Mouse (Mus musculus) heart, postnatal 0 days (tissue): ENCODE measurements at regions not wholly inside any gene's neighbourhood (a gene's known extent, or its start where the extent isn't known, plus 50 kb on each side); places are given as distances from the start of the nearest gene placed in this dataset.
A peak's percentile ranks its signal among the peaks of the same experiment; 100 is the strongest.

Source experiments
- ATAC-seq: fragments of 200-750 bp; cut with Nextera tagmentation; 2 replicates; pipeline ENCODE4 v1.8.0; 2017; ENCODE audit warnings: low read depth, moderate number of reproducible peaks, moderate library complexity; ENCODE audit not compliant: insufficient read depth
- DNase-seq: peaks from one replicate; pipeline ENCODE4 v3.0.0-alpha.2; 2016; ENCODE audit warnings: low spot score
- H3K27ac ChIP-seq: fragments of 300-500 bp; sonication (generic); 2 replicates; pipeline ENCODE4 v1.5.1; 2014; ENCODE audit warnings: low read depth, mild to moderate bottlenecking
- H3K27me3 ChIP-seq: fragments of 300-500 bp; sonication (generic); 2 replicates; pipeline ENCODE4 v1.6.1; 2014; ENCODE audit warnings: low read length, mixed read lengths; ENCODE audit not compliant: control insufficient read depth, insufficient read depth
- H3K36me3 ChIP-seq: fragments of 300-500 bp; sonication (generic); replicated peaks from 2 replicates; pipeline ENCODE4 v1.6.1; 2014; ENCODE audit warnings: low read length, mixed read lengths; ENCODE audit not compliant: control insufficient read depth, insufficient read depth
- H3K4me1 ChIP-seq: fragments of 300-500 bp; sonication (generic); 2 replicates; pipeline ENCODE4 v1.6.1; 2014; ENCODE audit warnings: antibody characterized with exemption; ENCODE audit not compliant: control insufficient read depth, insufficient read depth
- H3K4me2 ChIP-seq: fragments of 300-500 bp; sonication (generic); 2 replicates; pipeline ENCODE4 v1.6.1; 2014; ENCODE audit warnings: low read depth, mild to moderate bottlenecking, low read length, moderate library complexity
- H3K4me3 ChIP-seq: fragments of 300-500 bp; sonication (generic); 2 replicates; pipeline ENCODE4 v1.5.1; 2014; ENCODE audit warnings: low read depth, low read length
- H3K9ac ChIP-seq: fragments of 300-500 bp; sonication (generic); replicated peaks from 2 replicates; pipeline ENCODE4 v1.6.1; 2014; ENCODE audit warnings: low read depth, low read length, mixed read lengths
- H3K9me3 ChIP-seq: fragments of 300-500 bp; sonication (generic); replicated peaks from 2 replicates; pipeline ENCODE4 v1.6.1; 2016; ENCODE audit warnings: low read length; ENCODE audit not compliant: control insufficient read depth
- CTCF ChIP-seq: IDR thresholded peaks from 2 replicates; pipeline ENCODE4 v1.5.1; 2016; ENCODE audit warnings: antibody characterized with exemption, control low read depth, low read depth
- EP300 ChIP-seq: IDR thresholded peaks from 2 replicates; pipeline ENCODE4 v1.6.1; 2016; ENCODE audit warnings: antibody characterized with exemption, low read depth
- WGBS: fragments of 180-500 bp; shearing (Covaris S2); extraction: QIAGEN DNeasy Blood & Tissue Kit; methylation state at CpG from one replicate; pipeline ENCODE4 v1.1.7; 2014; 5-methylcytosine and 5-hydroxymethylcytosine counted together

DNA sequence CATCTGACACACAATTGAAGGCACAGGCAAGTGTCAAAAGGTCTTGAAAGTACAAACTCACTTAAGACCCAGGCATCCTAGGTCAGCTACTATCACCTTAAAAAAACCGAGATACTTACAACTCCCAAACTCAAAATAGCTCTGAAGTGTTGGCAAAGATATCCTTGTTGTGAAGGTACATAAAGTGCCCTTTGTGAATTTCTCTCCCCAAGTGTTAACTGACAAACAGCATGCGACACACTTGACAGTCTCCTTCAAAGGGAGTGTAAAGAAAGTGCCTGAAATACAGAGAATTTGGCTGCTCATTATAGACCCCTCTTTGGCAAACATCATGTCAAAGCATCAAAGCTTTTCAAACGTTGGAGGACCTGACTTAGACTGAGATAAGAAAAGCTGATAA is 2634.2 kb downstream of the 9330182O14Rik start:
- WGBS = 8% methylated on average over 3 of the region's 3 CpGs
- DNase-seq = peak; percentile 82

DNA sequence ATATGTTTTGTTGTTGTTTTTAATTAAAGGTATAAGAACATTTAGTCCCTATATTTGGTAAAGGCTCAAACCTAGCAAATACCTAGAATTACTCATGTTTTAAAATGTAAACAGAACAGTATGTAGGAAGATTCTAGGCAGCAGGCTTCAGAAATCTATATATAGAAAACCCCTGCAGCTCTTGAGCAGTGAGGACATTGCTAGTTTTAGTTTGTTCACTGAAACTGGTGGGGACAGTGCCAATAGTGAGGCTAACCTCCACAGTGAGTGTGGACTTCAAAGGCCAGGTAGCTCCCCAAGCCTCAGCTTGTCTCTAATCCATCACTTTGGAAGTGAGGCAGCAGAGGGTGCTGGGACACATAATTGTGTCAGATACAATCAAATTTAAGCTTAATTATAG is 2645.7 kb downstream of the 9330182O14Rik start:
- H3K36me3 ChIP-seq = no peaks in the 10 kb centered on the region
- no peak overlapping the region for H3K4me2 ChIP-seq
- DNase-seq = peak; percentile 66
- H3K4me1 ChIP-seq = peaks cover 2% of the 10 kb centered on the region; the same call in 1 of the 2 replicates
- TF ChIP-seq EP300 (no peak), CTCF (no peak)
- no peak overlapping the region for H3K27ac ChIP-seq
- H3K27me3 ChIP-seq = no peaks in the 10 kb centered on the region
- peak; percentile 82 for ATAC-seq
- no peaks in the 10 kb centered on the region for H3K9me3 ChIP-seq
- H3K4me3 ChIP-seq = no peak overlapping the region
- no peak overlapping the region for H3K9ac ChIP-seq

More for the DNA sequence above, 2634.2 kb downstream of the 9330182O14Rik start:
- Histone ChIP-seq H3K4me3 (no peak overlapping the region), H3K4me2 (no peak overlapping the region), H3K36me3 (no peaks in the 10 kb centered on the region), H3K9me3 (no peaks in the 10 kb centered on the region), H3K4me1 (peaks cover 7% of the 10 kb centered on the region; the same call in 1 of the 2 replicates), H3K9ac (no peak overlapping the region), H3K27ac (peak overlapping the region; percentile 85), H3K27me3 (no peaks in the 10 kb centered on the region)
- TF ChIP-seq EP300 (peak; percentile 94), CTCF (no peak)
- peak; percentile 93 for ATAC-seq

DNA sequence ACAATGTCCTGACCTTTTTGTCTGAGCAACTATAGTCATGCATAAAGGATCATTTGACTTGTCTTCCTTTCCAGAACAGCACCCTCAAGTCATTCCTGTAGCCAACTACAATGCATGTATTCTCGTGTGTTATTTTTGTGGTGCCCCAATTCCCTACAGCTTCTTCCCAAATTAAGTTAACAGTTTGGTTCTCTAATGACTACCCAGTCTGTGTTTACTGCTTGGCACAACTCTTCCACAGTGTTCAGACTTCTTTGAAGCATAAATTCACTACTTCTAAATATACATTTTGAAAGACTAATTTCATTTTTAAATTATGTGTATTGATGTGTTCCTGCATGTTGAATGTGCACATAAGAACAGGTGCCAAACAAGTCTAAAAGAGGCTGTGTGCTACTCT is 2667.1 kb downstream of the 9330182O14Rik start:
- Histone ChIP-seq H3K4me1 (no peaks in the 10 kb centered on the region), H3K4me2 (no peak overlapping the region), H3K27me3 (no peaks in the 10 kb centered on the region), H3K4me3 (no peak overlapping the region), H3K27ac (no peak overlapping the region), H3K36me3 (no peaks in the 10 kb centered on the region), H3K9me3 (no peaks in the 10 kb centered on the region), H3K9ac (no peak overlapping the region)
- no peak for TF ChIP-seq CTCF
- TF ChIP-seq EP300 = no peak
- 83% methylated on average over 1 of the region's 1 CpGs for WGBS
- DNase-seq = no peak
- ATAC-seq = no peak

DNA sequence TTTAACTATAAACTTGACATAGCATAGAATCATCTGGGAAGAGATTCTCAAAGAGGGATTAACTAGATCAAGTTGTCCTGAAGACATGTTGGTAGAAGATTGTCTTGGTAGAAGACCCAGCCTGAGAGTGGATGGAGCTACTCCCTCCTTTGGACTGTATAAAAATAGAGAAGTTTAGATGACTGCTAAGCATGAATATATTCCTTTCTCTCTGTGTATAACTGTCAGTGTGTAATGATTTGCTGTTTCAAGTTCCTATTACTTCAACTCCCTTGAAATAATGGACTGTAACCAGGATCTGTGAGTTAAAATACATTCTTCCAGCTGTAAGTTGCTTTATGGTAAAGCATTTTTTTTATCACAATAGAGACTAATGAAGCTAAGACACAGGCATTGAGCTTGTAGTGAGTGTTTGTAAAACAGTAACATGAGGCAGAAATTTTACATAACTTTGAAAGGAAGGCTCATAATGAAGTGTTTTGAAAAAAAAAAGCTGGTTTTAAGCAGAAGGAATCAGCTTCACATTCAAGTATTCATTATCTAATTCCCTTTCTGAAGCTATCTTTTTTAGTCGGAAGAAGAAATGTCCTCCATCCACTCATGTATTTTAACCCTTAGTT is 2676.8 kb downstream of the 9330182O14Rik start:
- 68% methylated on average over 1 of the region's 1 CpGs for WGBS
- Histone ChIP-seq H3K4me3 (no peak overlapping the region), H3K9ac (no peak overlapping the region), H3K4me2 (no peak overlapping the region), H3K36me3 (no peaks in the 10 kb centered on the region), H3K9me3 (no peaks in the 10 kb centered on the region), H3K27ac (no peak overlapping the region), H3K27me3 (no peaks in the 10 kb centered on the region), H3K4me1 (no peaks in the 10 kb centered on the region)
- ATAC-seq = no peak
- TF ChIP-seq CTCF (no peak), EP300 (no peak)
- no peak for DNase-seq

DNA sequence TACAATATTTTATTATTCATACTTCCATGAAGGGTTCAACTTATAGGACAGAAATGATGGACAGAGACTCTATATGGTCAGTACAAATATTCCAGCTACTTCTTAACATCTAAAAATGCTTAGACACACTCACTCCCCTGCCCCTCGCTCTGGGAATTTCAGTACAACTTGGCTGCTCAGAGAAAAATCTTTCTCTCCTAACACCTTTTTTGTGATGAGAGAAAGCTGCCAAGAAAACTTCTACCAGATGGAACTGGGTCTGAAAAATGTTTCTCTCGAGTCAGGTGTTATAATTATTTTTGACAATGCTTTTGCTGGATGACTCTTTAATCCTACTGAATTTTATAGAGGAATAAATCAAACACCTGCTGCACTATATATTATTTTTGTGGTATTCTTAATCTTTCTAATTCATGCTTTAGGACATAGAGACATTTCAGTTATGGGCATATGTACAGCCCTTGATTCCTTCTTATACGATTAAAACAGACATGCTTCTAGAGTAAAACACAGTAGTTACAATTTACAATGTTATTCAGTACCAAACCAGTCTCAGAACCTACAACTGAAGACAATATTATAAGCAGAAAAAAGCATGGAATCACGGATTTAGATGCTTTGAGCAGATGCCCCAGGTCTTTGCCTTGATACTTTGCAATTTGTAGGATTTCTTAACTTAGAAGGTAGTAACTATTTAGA is 2681.0 kb downstream of the 9330182O14Rik start:
- 63% methylated on average over 4 of the region's 4 CpGs for WGBS

More for the DNA sequence above, 2681.0 kb downstream of the 9330182O14Rik start:
- Histone ChIP-seq H3K27me3 (no peaks in the 10 kb centered on the region), H3K36me3 (no peaks in the 10 kb centered on the region), H3K4me1 (no peaks in the 10 kb centered on the region), H3K27ac (no peak overlapping the region), H3K4me2 (no peak overlapping the region), H3K9me3 (no peaks in the 10 kb centered on the region), H3K9ac (no peak overlapping the region), H3K4me3 (no peak overlapping the region)
- no peak for TF ChIP-seq CTCF
- no peak for TF ChIP-seq EP300
- no peak for DNase-seq
- ATAC-seq = no peak
